Mouse (Mus musculus) ES-Bruce4 (cell line): ENCODE measurements around the gene Cadm4.
"Not testable (repeated sequence)": the region's sequence is repeated elsewhere in the genome, so short reads cannot be mapped to it uniquely, and the experiment has no call there.

Experiments
- CTCF ChIP-seq: IDR thresholded peaks from one replicate; pipeline ENCODE4 v1.8.1; 2011; ENCODE audit warnings: low read depth, low read length
- EP300 ChIP-seq: IDR thresholded peaks from 2 replicates; pipeline ENCODE4 v1.6.1; 2011; ENCODE audit warnings: low read depth, low read length; ENCODE audit not compliant: insufficient read depth
- POLR2A ChIP-seq: IDR thresholded peaks from one replicate; pipeline ENCODE4 v1.8.1; 2011; ENCODE audit warnings: low read length; ENCODE audit not compliant: insufficient read depth

- TF ChIP-seq POLR2A, CTCF, EP300: not testable (repeated sequence)
Observed at GRCm38 (mm10) chr7:24520054-24520453, 38.2 kb downstream of the Cadm4 start.
